Mouse (Mus musculus) NIH3T3 (cell line): Measurements from ENCODE around the gene Tenm4.

Experiments used
- DNase-seq: peaks from one replicate; pipeline ENCODE4 v3.0.0-alpha.2; 2012; ENCODE audit warnings: low read depth

The Tenm4 gene

GRCm38 (mm10) chr7:96852781-96853180 is 681.7 kb downstream of the Tenm4 start:
- no peak for DNase-seq

GRCm38 (mm10) chr7:96855867-96856406 is 684.9 kb downstream of the Tenm4 start:
- no peak for DNase-seq

GRCm38 (mm10) chr7:96856518-96856917 is 685.5 kb downstream of the Tenm4 start:
- no peak for DNase-seq

GRCm38 (mm10) chr7:96859077-96859476 is 688.0 kb downstream of the Tenm4 start:
- no peak for DNase-seq

- no peak for DNase-seq
Observed at GRCm38 (mm10) chr7:96859684-96860083, 688.6 kb downstream of the Tenm4 start.

- peak; percentile 55 for DNase-seq
Observed at GRCm38 (mm10) chr7:96860650-96861049, 689.6 kb downstream of the Tenm4 start.

GRCm38 (mm10) chr7:96864894-96865722 is 694.1 kb downstream of the Tenm4 start:
- peak; percentile 41 for DNase-seq

- no peak for DNase-seq
Observed at GRCm38 (mm10) chr7:96869079-96869810, 698.2 kb downstream of the Tenm4 start.

GRCm38 (mm10) chr7:96870473-96870872 is 699.4 kb downstream of the Tenm4 start:
- DNase-seq, result no peak

- no peak for DNase-seq
Observed at GRCm38 (mm10) chr7:96871031-96871430, 700.0 kb downstream of the Tenm4 start.

GRCm38 (mm10) chr7:96878511-96879276 is 707.6 kb downstream of the Tenm4 start:
- peak; percentile 57 for DNase-seq

GRCm38 (mm10) chr7:96879593-96879992 is 708.5 kb downstream of the Tenm4 start:
- no peak for DNase-seq

GRCm38 (mm10) chr7:96880221-96880944 is 709.3 kb downstream of the Tenm4 start:
- no peak for DNase-seq

- no peak for DNase-seq
Observed at GRCm38 (mm10) chr7:96883297-96883696, 712.3 kb downstream of the Tenm4 start.

GRCm38 (mm10) chr7:96887088-96887654 is 716.1 kb downstream of the Tenm4 start:
- DNase-seq, result no peak

GRCm38 (mm10) chr7:96889061-96890034 is 718.3 kb downstream of the Tenm4 start:
- no peak for DNase-seq

- DNase-seq, result no peak
Observed at GRCm38 (mm10) chr7:96890035-96890621, 719.1 kb downstream of the Tenm4 start.

- no peak for DNase-seq
Observed at GRCm38 (mm10) chr7:96890987-96891386, 719.9 kb downstream of the Tenm4 start.

- no peak for DNase-seq
Observed at GRCm38 (mm10) chr7:96899036-96899569, 728.1 kb downstream of the Tenm4 start.
